Mouse (Mus musculus) ES-Bruce4 (cell line): ENCODE data around the gene Gm10073.
A peak's percentile ranks its signal among the peaks of the same experiment; 100 is the strongest.

Experiments
- CTCF ChIP-seq: IDR thresholded peaks from one replicate; pipeline ENCODE4 v1.8.1; 2011; ENCODE audit warnings: low read depth, low read length
- EP300 ChIP-seq: IDR thresholded peaks from 2 replicates; pipeline ENCODE4 v1.6.1; 2011; ENCODE audit warnings: low read depth, low read length; ENCODE audit not compliant: insufficient read depth
- POLR2A ChIP-seq: IDR thresholded peaks from one replicate; pipeline ENCODE4 v1.8.1; 2011; ENCODE audit warnings: low read length; ENCODE audit not compliant: insufficient read depth

- TF ChIP-seq CTCF (no peak), POLR2A (no peak), EP300 (0 out of 2 replicates have a peak, but pooled peaks have one; percentile 13)
Observed at GRCm38 (mm10) chr8:106528596-106529249, 44.5 kb downstream of the Gm10073 start.
